Mouse (Mus musculus) forebrain, embryonic 16.5 days (tissue): ENCODE measurements around the gene Sv2a. TPM values are rescaled to one million over a fixed set of nuclear protein-coding genes. Genes with fewer than 3 reads are reported as not detected.

Experiments used
- ATAC-seq: fragments of 200-750 bp; cut with Nextera tagmentation; 2 replicates; pipeline ENCODE4 v1.8.0; 2017; ENCODE audit warnings: mild to moderate bottlenecking, moderate library complexity
- H3K27ac ChIP-seq: fragments of 300-500 bp; sonication (generic); 2 replicates; pipeline ENCODE4 v1.5.1; 2014; ENCODE audit warnings: low read length, control low read depth
- H3K27me3 ChIP-seq: fragments of 300-500 bp; sonication (generic); replicated peaks from 2 replicates; pipeline ENCODE4 v1.6.1; 2014; ENCODE audit warnings: low read length; ENCODE audit not compliant: control insufficient read depth, insufficient read depth
- H3K36me3 ChIP-seq: fragments of 300-500 bp; sonication (generic); 2 replicates; pipeline ENCODE4 v1.6.1; 2014; ENCODE audit not compliant: control insufficient read depth, insufficient read depth
- H3K4me1 ChIP-seq: fragments of 300-500 bp; sonication (generic); replicated peaks from 2 replicates; pipeline ENCODE4 v1.6.1; 2014; ENCODE audit warnings: low read length; ENCODE audit not compliant: control insufficient read depth, insufficient read depth
- H3K4me2 ChIP-seq: fragments of 300-500 bp; sonication (generic); 2 replicates; pipeline ENCODE4 v1.6.1; 2014; ENCODE audit warnings: mild to moderate bottlenecking, low read length, control low read depth
- H3K4me3 ChIP-seq: fragments of 300-500 bp; sonication (generic); replicated peaks from 2 replicates; pipeline ENCODE4 v1.5.1; 2014; ENCODE audit warnings: mild to moderate bottlenecking, low read length, control low read depth
- H3K9ac ChIP-seq: fragments of 300-500 bp; sonication (generic); replicated peaks from 2 replicates; pipeline ENCODE4 v1.6.1; 2014; ENCODE audit warnings: low read depth, low read length, control low read depth
- H3K9me3 ChIP-seq: fragments of 300-500 bp; sonication (generic); 2 replicates; pipeline ENCODE4 v1.6.1; 2016; ENCODE audit warnings: low read length; ENCODE audit not compliant: control insufficient read depth
- whole genome bisulfite sequencing: fragments of 180-500 bp; shearing (Covaris S2); extraction: QIAGEN DNeasy Blood & Tissue Kit; methylation state at CpG from one replicate; pipeline ENCODE4 v1.1.7; 2014; 5-methylcytosine and 5-hydroxymethylcytosine counted together
- polyA plus RNA-seq: library from polyadenylated mRNA; unstranded; fragments of >200 nt; fragmentation: Nextera tagmentation; extraction: Ambion mirVana; gene quantifications from 2 replicates; pipeline ENCODE4 v1.2.1, GENCODE M21; 2015

The Sv2a gene
- 70.3 and 87.3 TPM in 2 replicates for polyA plus RNA-seq

DNA sequence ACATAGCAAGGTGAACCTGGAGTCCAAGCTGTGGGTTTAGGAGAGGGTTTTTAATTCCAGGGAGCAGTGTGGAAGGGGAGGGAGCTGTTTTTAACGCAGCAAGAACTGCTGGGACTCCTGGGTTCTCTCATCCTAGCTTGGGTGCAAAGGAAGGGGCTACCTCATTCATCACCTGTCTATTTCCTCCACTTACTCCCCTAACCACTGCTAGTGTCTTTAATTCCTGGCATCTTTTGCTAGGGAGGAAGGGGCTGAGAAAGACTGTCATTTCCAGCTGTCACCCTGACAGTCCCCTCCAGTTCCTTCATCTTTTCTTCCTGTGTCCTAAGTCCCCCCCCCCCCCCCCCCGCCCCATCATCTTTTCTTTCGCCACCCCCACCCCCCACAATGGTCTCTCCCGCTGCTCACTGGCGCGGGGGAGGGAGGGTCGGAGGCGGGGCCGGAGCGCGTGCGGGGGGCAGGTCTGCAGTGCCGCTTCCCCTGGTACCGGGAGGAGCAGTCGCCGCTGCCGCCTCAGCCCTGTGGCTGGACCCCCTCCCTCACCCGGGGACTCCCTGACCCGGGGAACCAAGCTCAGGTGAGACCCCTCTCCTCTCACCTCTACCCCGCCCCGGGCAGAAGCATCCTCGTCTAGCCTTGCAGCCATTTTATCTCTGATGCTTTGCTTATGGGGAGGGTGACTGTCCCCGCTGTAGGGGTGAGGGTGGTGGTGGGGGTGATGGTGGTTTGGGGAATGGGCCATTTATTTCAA is at the start of gene Sv2a:
Gene Sv2a, plus strand, starts transcription at position 425 of the 751 bp plus-strand sequence.
- peak within 1 kb of the TSS; percentile 56 for H3K4me2 ChIP-seq
- WGBS: 2% methylated on average over 18 of the region's 23 CpGs
- H3K36me3 ChIP-seq: peaks cover 5% of the 10 kb centered on the region; the same call in 1 of the 2 replicates
- H3K9ac ChIP-seq: peak within 1 kb of the TSS; percentile 82
- H3K4me1 ChIP-seq: peaks cover 16% of the 10 kb centered on the region
- ATAC-seq: peak; percentile 70
- H3K27me3 ChIP-seq: no peaks in the 10 kb centered on the region
- no peaks in the 10 kb centered on the region for H3K9me3 ChIP-seq
- H3K27ac ChIP-seq: peak within 1 kb of the TSS; percentile 49
- H3K4me3 ChIP-seq: peak within 1 kb of the TSS; percentile 59

DNA sequence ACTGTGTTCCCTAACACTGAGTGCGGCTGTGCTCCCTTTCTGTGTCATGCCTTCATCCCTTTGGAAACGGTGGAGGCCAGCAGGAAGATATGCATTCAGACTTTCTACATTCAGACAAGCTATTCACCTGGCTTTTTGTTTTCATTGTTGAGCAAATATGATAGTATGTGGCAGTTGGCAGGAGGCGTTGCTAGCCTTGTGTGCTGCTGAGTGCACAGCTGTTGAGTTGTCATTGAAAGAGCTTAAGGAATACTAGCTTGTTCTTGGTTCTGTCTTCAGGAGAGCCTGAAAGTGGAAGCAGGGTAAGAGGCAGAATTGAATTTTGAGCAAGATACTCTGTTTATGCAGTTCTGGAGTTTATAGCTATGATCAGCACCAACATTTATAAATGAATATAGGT is 48.5 kb upstream of the Sv2a start:
- no peaks in the 10 kb centered on the region for H3K36me3 ChIP-seq
- no peaks in the 10 kb centered on the region for H3K4me1 ChIP-seq
- H3K27ac ChIP-seq: no peak overlapping the region
- 66% methylated on average over 3 of the region's 3 CpGs for WGBS
- H3K4me3 ChIP-seq: no peak overlapping the region
- no peak for ATAC-seq
- no peaks in the 10 kb centered on the region for H3K27me3 ChIP-seq
- H3K9ac ChIP-seq: no peak overlapping the region
- H3K4me2 ChIP-seq: no peak overlapping the region
- no peaks in the 10 kb centered on the region for H3K9me3 ChIP-seq

DNA sequence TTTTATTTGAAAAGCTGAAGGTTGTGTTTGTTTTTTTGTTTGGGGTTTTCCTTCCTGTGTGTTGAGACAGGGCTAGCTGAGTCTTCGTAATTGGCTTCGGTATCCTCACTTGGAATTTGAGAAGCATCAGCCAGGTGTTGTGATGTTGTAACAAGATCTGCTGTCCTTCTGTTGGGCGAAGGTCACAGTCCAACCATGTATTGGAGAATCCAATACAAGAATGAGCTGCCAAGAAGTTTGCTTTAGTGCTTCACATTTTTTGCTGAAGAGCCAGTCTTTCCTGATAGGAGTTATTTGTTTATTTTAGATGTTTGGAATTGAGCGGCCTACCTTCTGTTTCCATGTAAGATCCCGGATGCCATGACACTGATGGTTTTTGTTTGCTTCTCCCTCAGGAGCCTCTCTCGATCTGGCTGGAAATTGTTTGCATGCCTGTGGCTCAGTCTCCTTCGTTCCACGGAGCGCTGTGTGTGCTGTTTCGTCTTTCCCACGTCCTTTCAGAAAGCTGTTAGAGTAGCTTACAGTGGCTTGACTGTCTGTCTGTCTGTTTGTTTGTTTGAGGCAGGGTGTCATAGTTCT is 47.5 kb upstream of the Sv2a start:
- no peaks in the 10 kb centered on the region for H3K27me3 ChIP-seq
- no peak overlapping the region for H3K4me3 ChIP-seq
- H3K36me3 ChIP-seq: no peaks in the 10 kb centered on the region
- WGBS: 74% methylated on average over 11 of the region's 11 CpGs
- no peaks in the 10 kb centered on the region for H3K4me1 ChIP-seq
- no peak overlapping the region for H3K9ac ChIP-seq
- ATAC-seq: no peak
- H3K27ac ChIP-seq: no peak overlapping the region
- H3K9me3 ChIP-seq: no peaks in the 10 kb centered on the region
- no peak overlapping the region for H3K4me2 ChIP-seq

DNA sequence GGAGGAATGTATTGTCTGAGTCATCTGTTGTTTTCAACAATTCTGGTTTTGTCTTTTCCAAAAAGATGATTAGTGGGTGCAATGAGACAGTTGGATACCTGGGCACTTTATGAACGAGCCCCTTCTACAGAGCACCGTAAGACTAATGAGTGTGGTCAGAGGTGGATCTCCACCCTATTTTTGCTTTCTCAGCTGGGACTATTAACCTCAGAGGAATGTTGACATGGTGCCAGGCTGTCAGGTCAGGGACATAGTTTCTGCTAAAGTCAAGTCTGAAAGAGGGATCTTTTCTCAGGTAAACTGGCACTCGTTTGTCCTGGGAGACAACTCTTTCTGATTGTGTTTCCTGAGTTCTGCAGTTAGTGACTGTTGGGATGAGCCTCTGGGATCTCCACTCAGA is 45.9 kb upstream of the Sv2a start:
- no peaks in the 10 kb centered on the region for H3K36me3 ChIP-seq
- WGBS: 75% methylated on average over 3 of the region's 3 CpGs
- no peaks in the 10 kb centered on the region for H3K9me3 ChIP-seq
- H3K4me2 ChIP-seq: no peak overlapping the region
- H3K4me1 ChIP-seq: no peaks in the 10 kb centered on the region
- no peaks in the 10 kb centered on the region for H3K27me3 ChIP-seq
- H3K27ac ChIP-seq: no peak overlapping the region
- H3K4me3 ChIP-seq: no peak overlapping the region
- no peak for ATAC-seq
- H3K9ac ChIP-seq: no peak overlapping the region

DNA sequence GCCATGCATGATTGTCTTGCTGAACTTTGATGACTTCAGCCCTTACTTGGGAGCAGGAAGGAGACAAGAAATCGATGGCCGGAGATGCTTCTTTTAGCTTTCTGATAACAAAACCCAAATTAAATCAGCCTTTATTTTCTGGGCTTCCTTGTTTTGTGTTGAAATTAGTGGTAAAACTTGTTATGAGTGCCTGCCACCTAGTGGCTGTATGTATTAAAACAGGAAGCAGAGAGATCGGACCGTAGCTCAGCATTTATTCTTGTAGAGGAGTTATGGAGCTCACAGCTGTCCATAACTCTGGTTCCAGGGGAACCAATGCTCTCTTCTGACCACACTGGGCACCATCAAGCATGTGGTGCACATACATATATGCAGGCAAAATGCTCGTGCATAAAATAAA is 33.0 kb upstream of the Sv2a start:
- Histone ChIP-seq H3K9me3 (no peaks in the 10 kb centered on the region), H3K4me2 (no peak overlapping the region), H3K36me3 (0 out of 2 replicates have a peak, but pooled peaks cover 3% of the 10 kb centered on the region), H3K27me3 (no peaks in the 10 kb centered on the region), H3K27ac (no peak overlapping the region), H3K4me3 (no peak overlapping the region), H3K9ac (no peak overlapping the region; the same call in 1 of the 2 replicates), H3K4me1 (no peaks in the 10 kb centered on the region)
- 13% methylated on average over 5 of the region's 5 CpGs for WGBS
- ATAC-seq: peak; percentile 54; the same call in 1 of the 2 replicates

DNA sequence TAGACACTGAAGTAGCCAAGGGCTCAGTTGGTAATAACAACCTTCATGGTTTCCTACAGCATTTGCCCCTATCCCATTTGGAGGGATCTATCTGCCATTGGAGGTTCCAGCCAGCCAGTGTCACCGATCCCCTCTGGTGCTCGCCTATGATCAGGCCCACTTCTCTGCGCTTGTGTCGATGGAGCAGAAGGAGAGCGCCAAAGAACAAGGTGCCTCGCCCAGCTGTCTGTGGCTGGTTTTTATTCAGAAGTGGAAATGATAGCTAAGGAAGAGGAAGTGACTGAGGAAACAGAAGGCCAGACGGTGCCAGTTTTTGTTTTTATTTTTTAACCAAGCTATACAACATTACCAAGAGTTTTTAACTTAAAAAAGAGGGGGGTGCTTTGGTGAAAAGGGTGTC is 29.1 kb upstream of the Sv2a start:
- H3K36me3 ChIP-seq: peaks cover 15% of the 10 kb centered on the region; the same call in 1 of the 2 replicates
- no peak overlapping the region for H3K4me3 ChIP-seq
- H3K9ac ChIP-seq: no peak overlapping the region
- no peak for ATAC-seq
- no peak overlapping the region for H3K4me2 ChIP-seq
- no peak overlapping the region for H3K27ac ChIP-seq
- H3K4me1 ChIP-seq: no peaks in the 10 kb centered on the region
- WGBS: 91% methylated on average over 7 of the region's 7 CpGs
- H3K27me3 ChIP-seq: no peaks in the 10 kb centered on the region
- no peaks in the 10 kb centered on the region for H3K9me3 ChIP-seq

DNA sequence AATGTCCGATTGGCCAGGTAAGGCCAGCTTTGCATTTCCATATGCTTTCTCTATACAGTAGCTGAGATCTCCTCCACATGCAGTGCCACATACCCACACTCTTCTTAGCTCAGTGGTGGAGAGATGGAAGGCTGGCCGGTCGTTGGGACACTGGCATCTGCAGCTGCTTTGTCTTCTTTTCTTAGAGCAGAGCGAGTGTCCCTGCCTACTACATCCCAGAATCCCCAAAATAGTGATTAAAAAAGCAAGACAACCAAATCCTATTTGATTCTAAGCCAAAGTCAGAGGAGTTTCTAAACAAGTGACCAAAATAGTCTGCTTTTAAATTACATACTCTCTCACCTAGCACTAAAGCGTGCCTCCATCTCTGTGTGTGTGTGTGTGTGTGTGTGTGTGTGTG is 28.3 kb upstream of the Sv2a start:
- 94% methylated on average over 5 of the region's 5 CpGs for WGBS
- Histone ChIP-seq H3K9ac (no peak overlapping the region), H3K27me3 (no peaks in the 10 kb centered on the region), H3K4me3 (no peak overlapping the region), H3K36me3 (peaks cover 15% of the 10 kb centered on the region; the same call in 1 of the 2 replicates), H3K4me1 (no peaks in the 10 kb centered on the region), H3K4me2 (no peak overlapping the region), H3K9me3 (no peaks in the 10 kb centered on the region), H3K27ac (no peak overlapping the region)
- ATAC-seq: no peak

DNA sequence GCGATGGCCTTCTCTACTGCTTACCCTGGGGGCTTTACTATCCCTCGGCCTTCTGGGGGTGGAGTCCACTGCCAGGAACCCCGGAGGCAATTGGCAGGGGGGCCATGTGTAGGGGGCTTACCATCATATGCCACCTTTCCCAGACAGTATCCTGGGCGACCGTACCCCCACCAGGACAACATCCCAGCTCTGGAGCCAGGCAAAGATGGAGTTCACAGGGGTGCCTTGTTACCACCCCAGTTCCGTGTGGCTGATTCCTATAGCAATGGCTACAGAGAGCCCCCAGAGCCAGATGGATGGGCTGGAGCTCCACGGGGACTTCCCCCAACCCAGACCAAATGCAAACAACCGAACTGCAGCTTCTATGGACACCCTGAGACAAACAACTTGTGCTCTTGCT is 25.4 kb upstream of the Sv2a start:
- WGBS: 88% methylated on average over 8 of the region's 8 CpGs
- ATAC-seq: no peak
- Histone ChIP-seq H3K4me1 (peaks cover 3% of the 10 kb centered on the region; the same call in 1 of the 2 replicates), H3K27me3 (no peaks in the 10 kb centered on the region), H3K27ac (no peak overlapping the region), H3K9ac (no peak overlapping the region), H3K4me2 (no peak overlapping the region), H3K9me3 (no peaks in the 10 kb centered on the region), H3K4me3 (no peak overlapping the region), H3K36me3 (peaks cover 15% of the 10 kb centered on the region; the same call in 1 of the 2 replicates)

DNA sequence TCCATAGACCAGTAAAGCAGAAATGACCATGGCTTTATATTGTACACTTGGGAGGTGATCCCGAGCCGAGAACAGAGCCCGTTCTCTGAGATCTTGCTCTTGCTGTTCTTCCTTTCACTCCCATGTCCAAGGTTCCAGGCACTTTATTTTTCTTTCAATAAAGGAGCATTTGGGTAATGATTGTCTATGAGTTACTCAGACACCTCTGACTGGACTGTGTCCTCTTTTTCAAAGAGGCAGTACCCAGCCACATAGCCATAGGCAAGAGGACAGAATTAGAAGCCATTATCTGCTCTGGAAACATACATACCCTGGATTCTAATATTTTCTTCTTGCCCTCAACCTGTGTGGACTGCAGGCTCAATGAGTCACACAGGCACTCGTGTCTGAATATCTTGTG is 21.1 kb upstream of the Sv2a start:
- WGBS: 86% methylated on average over 4 of the region's 4 CpGs
- no peak overlapping the region for H3K4me2 ChIP-seq
- H3K4me3 ChIP-seq: no peak overlapping the region
- H3K27me3 ChIP-seq: no peaks in the 10 kb centered on the region
- no peak for ATAC-seq
- no peak overlapping the region for H3K27ac ChIP-seq
- H3K4me1 ChIP-seq: peaks cover 22% of the 10 kb centered on the region
- no peak overlapping the region for H3K9ac ChIP-seq
- peaks cover 2% of the 10 kb centered on the region; the same call in 1 of the 2 replicates for H3K36me3 ChIP-seq
- H3K9me3 ChIP-seq: no peaks in the 10 kb centered on the region
